Mouse (Mus musculus): ENCODE measurements around the gene Tcam1.
A peak's percentile ranks its signal among the peaks of the same experiment; 100 is the strongest.

Gene Tcam1

GRCm38 (mm10) chr11:106318406-106319366 lies 42.2 kb downstream of the Tcam1 start:
- DNase-seq (ENCODE audit: low read depth, low spot score), result no peak

GRCm38 (mm10) chr11:106324858-106325257 lies 48.4 kb downstream of the Tcam1 start:
- DNase-seq (ENCODE audit: low read depth, low spot score), result no peak

- DNase-seq (ENCODE audit: low read depth, low spot score), result peak; percentile 47
Measured at GRCm38 (mm10) chr11:106325566-106326206, 49.2 kb downstream of the Tcam1 start.

DNA sequence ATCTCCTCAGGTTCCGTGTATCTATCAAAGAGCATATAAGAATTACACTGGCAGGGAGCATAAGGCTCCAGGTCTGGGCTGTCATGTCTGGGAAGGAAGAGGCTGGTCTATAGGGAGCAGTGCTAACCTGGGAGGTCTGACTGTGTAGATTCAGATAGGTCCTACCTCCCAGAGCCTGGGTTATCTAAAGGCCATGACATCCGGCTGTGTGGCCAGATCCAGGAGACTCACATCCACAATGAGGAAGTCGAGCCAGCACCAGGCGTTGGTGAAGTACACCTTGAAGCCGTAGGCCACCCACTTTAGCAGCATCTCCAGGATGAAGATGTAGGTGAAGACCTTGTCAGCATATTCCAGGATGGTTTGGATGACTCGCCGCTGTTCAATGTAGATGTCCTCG lies 50.0 kb downstream of the Tcam1 start:
- DNase-seq (ENCODE audit: low read depth, low spot score), result no peak

- no peak for DNase-seq (ENCODE audit: low read depth, low spot score)
Measured at GRCm38 (mm10) chr11:106328521-106328920, 52.0 kb downstream of the Tcam1 start.

DNA sequence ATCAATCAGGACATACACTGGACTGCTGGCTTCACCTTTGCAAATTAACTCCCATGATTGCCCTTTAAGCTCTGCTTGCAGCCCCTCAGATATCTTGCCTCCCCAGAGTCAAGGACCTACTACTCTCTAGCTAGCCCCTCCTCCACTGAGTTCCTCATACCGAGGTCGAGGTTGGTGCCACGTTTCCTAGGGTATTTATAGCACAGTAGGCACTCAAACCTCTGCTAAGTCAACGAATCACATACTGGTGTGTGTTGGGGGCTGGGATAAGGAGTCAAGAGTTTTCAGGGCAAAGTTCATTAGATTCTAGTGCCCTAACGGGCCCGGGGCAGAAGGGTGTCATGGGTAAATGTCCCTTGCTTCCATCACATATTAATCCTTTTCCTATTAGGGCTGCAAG lies 52.7 kb downstream of the Tcam1 start:
- no peak for DNase-seq (ENCODE audit: low read depth, low spot score)

DNA sequence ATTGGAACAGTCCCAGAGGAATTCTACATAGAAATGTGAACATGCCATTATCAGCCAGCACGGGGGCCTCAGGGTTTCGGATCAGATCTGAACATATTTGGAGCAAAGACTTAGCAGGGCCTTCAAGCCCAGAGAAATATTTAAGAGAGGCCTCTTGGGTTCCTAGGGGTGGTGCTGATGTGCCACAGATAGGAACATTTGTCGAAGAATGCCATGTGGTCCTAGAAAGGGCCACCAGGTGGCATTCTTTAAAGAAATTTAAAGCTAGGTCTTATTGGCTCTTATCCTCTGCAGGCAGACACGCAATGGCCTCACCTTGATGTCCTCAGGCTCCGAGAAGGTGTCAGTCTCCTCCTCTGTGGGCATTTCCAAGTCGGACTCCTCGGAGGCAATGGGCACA lies 53.2 kb downstream of the Tcam1 start:
- DNase-seq (ENCODE audit: low read depth, low spot score), result peak; percentile 45

GRCm38 (mm10) chr11:106332458-106332857 lies 56.0 kb downstream of the Tcam1 start:
- no peak for DNase-seq (ENCODE audit: low read depth, low spot score)

DNA sequence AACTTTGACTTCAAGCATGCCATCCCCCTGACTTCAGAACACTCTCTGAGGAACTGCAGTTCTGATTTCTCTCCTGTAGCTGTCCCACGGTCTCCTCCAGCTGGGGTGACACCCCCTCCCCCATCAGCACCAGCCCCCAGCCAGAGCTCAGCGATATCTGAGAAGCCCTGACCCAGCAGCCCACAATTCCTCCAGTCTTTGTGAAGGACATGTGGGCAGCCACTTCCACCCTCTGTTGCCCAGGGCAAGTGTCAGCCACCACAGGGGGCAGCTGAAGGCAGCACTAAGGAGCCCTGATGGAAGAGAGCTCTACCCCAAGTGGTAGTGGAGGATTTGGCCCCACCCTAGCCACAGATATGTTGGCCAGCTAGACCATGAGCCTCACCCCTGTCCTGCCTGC lies 57.6 kb downstream of the Tcam1 start:
- DNase-seq (ENCODE audit: low read depth, low spot score), result no peak

DNA sequence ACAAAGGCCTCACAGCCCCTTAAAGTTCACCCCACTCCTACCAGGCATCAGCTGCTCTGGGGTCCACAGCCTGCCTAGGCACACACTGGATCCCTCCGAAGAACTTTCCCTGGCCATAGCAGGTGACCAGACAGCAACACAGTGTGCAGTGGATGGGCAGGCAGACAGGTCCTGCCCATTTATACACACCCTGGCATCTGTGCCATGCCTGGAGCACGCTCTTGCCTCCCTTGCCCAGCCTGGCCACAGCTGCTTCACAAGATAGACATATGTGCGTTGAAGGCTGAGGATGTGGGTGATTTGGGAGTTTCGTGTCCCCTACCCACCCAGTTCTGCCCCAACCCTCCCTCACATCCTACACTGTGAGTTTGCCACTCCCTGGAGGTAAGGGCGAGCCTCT lies 61.6 kb downstream of the Tcam1 start:
- no peak for DNase-seq (ENCODE audit: low read depth, low spot score)
